Mouse (Mus musculus): ENCODE measurements around the gene Coq7. TPM values are rescaled to one million over a fixed set of nuclear protein-coding genes. Genes with fewer than 3 reads are reported as not detected.

The Coq7 gene
- polyA plus RNA-seq, 1 experiment from 2014 or later, result 105 TPM

GRCm38 (mm10) chr7:118476428-118476827 lies 56.7 kb downstream of the Coq7 start:
- Histone ChIP-seq H3K4me3 (replicated peaks) (no peak overlapping the region), H3K4me1 (peaks cover 6% of the 10 kb centered on the region; the same call in 1 of the 2 replicates), H3K9me3 (no peaks in the 10 kb centered on the region), H3K4me2 (no peak overlapping the region), H3K36me3 (no peaks in the 10 kb centered on the region), H3K27me3 (replicated peaks) (no peaks in the 10 kb centered on the region), H3K9ac (no peak overlapping the region), H3K27ac (no peak overlapping the region)
- 65% methylated on average over 5 of the region's 5 CpGs for WGBS
- no peak for ATAC-seq (ENCODE audit: insufficient read depth, low FRiP score, low read depth)

- WGBS, result 81% methylated on average over 7 of the region's 7 CpGs
- Histone ChIP-seq H3K4me3 (replicated peaks) (no peak overlapping the region), H3K36me3 (no peaks in the 10 kb centered on the region), H3K27ac (no peak overlapping the region), H3K27me3 (replicated peaks) (no peaks in the 10 kb centered on the region), H3K9ac (no peak overlapping the region), H3K4me1 (peaks cover 6% of the 10 kb centered on the region; the same call in 1 of the 2 replicates), H3K9me3 (no peaks in the 10 kb centered on the region), H3K4me2 (no peak overlapping the region)
- ATAC-seq (ENCODE audit: insufficient read depth, low FRiP score, low read depth), result no peak
Measured at GRCm38 (mm10) chr7:118475008-118475705, 58.0 kb downstream of the Coq7 start.

GRCm38 (mm10) chr7:118472886-118473285 lies 60.3 kb downstream of the Coq7 start:
- H3K4me1 ChIP-seq, result no peaks in the 10 kb centered on the region
- ATAC-seq (ENCODE audit: insufficient read depth, low FRiP score, low read depth), result no peak
- no peaks in the 10 kb centered on the region for H3K9me3 ChIP-seq
- no peaks in the 10 kb centered on the region for H3K27me3 ChIP-seq (replicated peaks)
- no peak overlapping the region for H3K4me2 ChIP-seq
- no peak overlapping the region for H3K4me3 ChIP-seq (replicated peaks)
- H3K27ac ChIP-seq, result no peak overlapping the region
- 95% methylated on average over 1 of the region's 1 CpGs for WGBS
- no peaks in the 10 kb centered on the region for H3K36me3 ChIP-seq
- H3K9ac ChIP-seq, result no peak overlapping the region

- Histone ChIP-seq H3K27ac (no peak overlapping the region), H3K9me3 (no peaks in the 10 kb centered on the region), H3K9ac (no peak overlapping the region), H3K27me3 (replicated peaks) (no peaks in the 10 kb centered on the region), H3K4me1 (0 out of 2 replicates have a peak, but pooled peaks cover 2% of the 10 kb centered on the region), H3K4me3 (replicated peaks) (no peak overlapping the region), H3K36me3 (no peaks in the 10 kb centered on the region), H3K4me2 (no peak overlapping the region)
- WGBS, result 91% methylated on average over 3 of the region's 3 CpGs
- ATAC-seq (ENCODE audit: insufficient read depth, low FRiP score, low read depth), result no peak
Measured at GRCm38 (mm10) chr7:118468060-118468459, 65.1 kb downstream of the Coq7 start.

- Histone ChIP-seq H3K27me3 (replicated peaks) (no peaks in the 10 kb centered on the region), H3K36me3 (no peaks in the 10 kb centered on the region), H3K27ac (no peak overlapping the region), H3K4me3 (replicated peaks) (no peak overlapping the region), H3K4me1 (peaks cover 13% of the 10 kb centered on the region; the same call in 1 of the 2 replicates), H3K9me3 (no peaks in the 10 kb centered on the region), H3K9ac (no peak overlapping the region), H3K4me2 (no peak overlapping the region)
- no peak for ATAC-seq (ENCODE audit: insufficient read depth, low FRiP score, low read depth)
- WGBS, result 25% methylated on average over 4 of the region's 4 CpGs
Measured at GRCm38 (mm10) chr7:118464432-118464831, 68.7 kb downstream of the Coq7 start.

- no peak overlapping the region for H3K4me3 ChIP-seq (replicated peaks)
- H3K4me2 ChIP-seq, result no peak overlapping the region
- no peaks in the 10 kb centered on the region for H3K27me3 ChIP-seq (replicated peaks)
- no peak overlapping the region for H3K27ac ChIP-seq
- H3K9ac ChIP-seq, result no peak overlapping the region
- no peaks in the 10 kb centered on the region for H3K36me3 ChIP-seq
- peaks cover 13% of the 10 kb centered on the region; the same call in 1 of the 2 replicates for H3K4me1 ChIP-seq
- WGBS, result 48% methylated on average over 11 of the region's 11 CpGs
- no peaks in the 10 kb centered on the region for H3K9me3 ChIP-seq
- 0 out of 2 replicates have a peak, but pooled peaks have one; percentile 5 for ATAC-seq (ENCODE audit: insufficient read depth, low FRiP score, low read depth)
Measured at GRCm38 (mm10) chr7:118462818-118463762, 70.1 kb downstream of the Coq7 start.

- Histone ChIP-seq H3K27me3 (replicated peaks) (no peaks in the 10 kb centered on the region), H3K27ac (no peak overlapping the region), H3K9ac (no peak overlapping the region), H3K4me1 (peaks cover 13% of the 10 kb centered on the region; the same call in 1 of the 2 replicates), H3K4me3 (replicated peaks) (no peak overlapping the region), H3K9me3 (no peaks in the 10 kb centered on the region), H3K4me2 (no peak overlapping the region), H3K36me3 (no peaks in the 10 kb centered on the region)
- ATAC-seq (ENCODE audit: insufficient read depth, low FRiP score, low read depth), result no peak
- WGBS, result 37% methylated on average over 16 of the region's 16 CpGs
Measured at GRCm38 (mm10) chr7:118461400-118462136, 71.6 kb downstream of the Coq7 start.

Other genes starting within 250 kb of the Coq7 start
- 6.5 and 7.4 TPM in 2 replicates for gene Syt17, start 85.1 kb downstream of the Coq7 start, polyA plus RNA-seq (2015; fragmentation: Nextera tagmentation; extraction: Ambion mirVana)
- 6.2 and 6.4 TPM in 2 replicates for gene Itpripl2, start 41.4 kb downstream of the Coq7 start, polyA plus RNA-seq (2015; fragmentation: Nextera tagmentation; extraction: Ambion mirVana)
- gene Tmc7, start 51.4 kb upstream of the Coq7 start, polyA plus RNA-seq (2015; fragmentation: Nextera tagmentation; extraction: Ambion mirVana), result 8.4 and 9.2 TPM in 2 replicates
- gene Tmc5, start 63.9 kb upstream of the Coq7 start, polyA plus RNA-seq (2015; fragmentation: Nextera tagmentation; extraction: Ambion mirVana), result 2.1 and 2.7 TPM in 2 replicates
- 105 and 114 TPM in 2 replicates for gene Gde1, start 172.4 kb upstream of the Coq7 start, polyA plus RNA-seq (2015; fragmentation: Nextera tagmentation; extraction: Ambion mirVana)
- gene Ccp110, start 179.2 kb upstream of the Coq7 start, polyA plus RNA-seq (2015; fragmentation: Nextera tagmentation; extraction: Ambion mirVana), result 11.9 and 14.0 TPM in 2 replicates
- gene Vps35l, start 206.9 kb upstream of the Coq7 start, polyA plus RNA-seq (2015; fragmentation: Nextera tagmentation; extraction: Ambion mirVana), result 52.7 and 64.5 TPM in 2 replicates